Mouse (Mus musculus) cerebellum, adult 18-20 months (tissue): ENCODE results near the gene Dusp11.
"Not testable (repeated sequence)": the region's sequence is repeated elsewhere in the genome, so short reads cannot be mapped to it uniquely, and the experiment has no call there.

ENCODE experiments used
- DNase-seq, 2 experiments: peaks; one replicate each; pipeline ENCODE4 v3.0.0; 2021

The Dusp11 gene

DNA sequence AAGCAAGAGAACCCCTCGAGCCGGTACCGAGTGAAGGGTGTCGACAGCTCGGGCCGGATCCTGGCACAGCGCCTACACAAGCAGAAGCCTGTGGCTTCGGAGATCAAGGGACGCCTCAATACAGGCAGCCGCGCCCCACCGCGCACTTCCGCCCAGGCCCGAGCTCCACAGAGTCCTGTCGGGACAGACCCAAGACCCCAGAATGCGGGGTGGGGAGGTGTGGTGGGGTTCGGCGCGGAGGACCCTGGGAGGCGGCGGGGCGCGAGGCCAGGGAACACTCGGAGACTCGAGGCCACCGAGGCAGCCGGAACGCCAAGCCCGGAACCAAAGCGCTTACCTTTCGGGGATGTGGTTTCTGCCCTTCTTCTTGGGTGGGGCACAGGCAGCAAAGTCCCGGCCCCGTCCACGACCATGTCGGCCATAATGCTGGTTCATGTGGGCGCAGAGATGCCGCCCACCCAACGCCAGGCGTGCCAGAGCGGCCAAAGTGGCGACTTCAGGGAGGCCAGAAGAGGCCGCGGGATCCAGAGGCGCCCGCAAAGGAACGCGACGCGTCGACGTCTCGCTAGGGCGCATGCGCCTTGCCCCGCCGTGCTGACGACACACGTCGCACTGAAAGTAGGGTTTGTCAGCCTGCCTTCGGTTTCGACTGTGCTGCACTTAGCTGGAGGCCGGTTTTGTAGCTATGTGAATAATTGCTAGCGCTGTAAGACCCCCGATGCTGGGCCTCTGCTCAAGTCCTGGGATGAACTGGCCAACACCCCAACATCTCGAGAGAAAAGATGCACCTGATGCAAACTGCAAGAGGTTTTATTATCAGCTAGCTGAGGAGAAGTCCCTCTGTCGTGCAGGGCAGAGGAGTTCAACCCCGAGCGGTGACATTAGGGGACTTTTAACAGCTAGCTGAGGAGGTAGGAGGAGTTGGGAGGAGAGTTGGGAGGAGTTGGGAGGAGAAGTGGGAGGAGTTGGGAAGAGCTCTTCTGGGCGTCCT is at the start of gene Dusp11:
Gene Dusp11 (minus strand): TSS at position 567 of the 991 bp plus-strand sequence.
- peak; percentile 91 to 95 for DNase-seq

DNA sequence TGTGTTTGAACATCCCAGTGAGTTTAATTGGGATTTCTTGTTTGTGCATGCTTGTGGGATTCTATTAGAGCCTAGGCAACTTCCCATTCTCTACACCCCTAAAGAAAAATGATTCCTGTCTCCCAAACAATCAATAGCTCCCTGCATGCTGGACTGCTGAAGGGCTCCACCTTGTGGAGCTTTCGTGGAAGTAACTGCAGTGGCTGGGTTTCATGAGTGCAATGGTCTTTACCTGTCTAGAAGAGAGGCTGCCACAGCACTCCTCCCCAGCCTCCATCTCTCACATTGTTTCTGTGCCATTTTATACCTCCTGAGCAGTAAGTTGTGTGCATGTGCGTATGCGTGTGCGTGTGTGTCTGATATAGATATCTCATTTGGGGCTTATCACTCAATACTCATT is 48.5 kb upstream of the Dusp11 start:
- DNase-seq = peak; percentile 60 to 68

DNA sequence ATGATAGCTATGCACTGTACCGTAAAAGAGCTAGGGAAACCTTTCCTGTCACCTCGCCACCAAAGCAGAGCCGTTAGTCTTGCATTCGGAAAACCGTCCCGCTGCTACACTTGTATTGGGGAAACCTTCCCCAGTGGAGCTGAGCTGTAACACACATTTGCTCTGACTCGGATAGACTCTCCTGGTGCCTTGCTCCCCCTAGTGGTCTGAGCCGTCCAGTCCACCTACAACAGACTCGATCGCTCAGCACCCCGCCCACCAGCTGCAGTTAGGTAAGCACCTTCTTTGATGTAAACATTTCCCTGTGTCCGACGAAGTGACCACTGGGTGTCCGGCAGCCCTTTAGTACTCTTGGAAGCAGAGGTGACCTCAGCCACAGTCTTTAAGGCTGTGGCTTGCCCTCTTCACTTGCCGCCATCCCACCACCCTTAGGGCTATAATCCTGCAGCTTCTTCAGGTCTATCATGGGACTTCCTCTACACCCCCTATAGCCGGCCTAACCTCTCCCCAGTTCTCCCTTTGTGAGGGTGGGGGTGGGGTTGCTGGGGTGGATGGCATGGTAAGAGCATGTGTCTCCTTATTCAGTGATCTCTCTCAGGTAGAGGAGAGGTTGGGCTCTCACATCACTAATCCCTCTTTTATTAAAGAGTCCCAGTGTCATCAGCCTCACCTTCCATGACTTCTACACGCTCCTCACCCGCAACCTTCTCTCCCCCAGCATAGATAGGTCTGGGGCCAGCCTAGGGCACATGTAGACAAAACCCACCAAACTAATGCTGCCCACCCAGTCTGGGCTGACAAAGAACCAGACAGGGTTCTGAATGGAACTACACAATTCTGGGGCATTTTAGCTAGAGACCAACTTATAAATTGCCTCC is 43.0 kb upstream of the Dusp11 start:
- DNase-seq = peak; percentile 79 to 81

DNA sequence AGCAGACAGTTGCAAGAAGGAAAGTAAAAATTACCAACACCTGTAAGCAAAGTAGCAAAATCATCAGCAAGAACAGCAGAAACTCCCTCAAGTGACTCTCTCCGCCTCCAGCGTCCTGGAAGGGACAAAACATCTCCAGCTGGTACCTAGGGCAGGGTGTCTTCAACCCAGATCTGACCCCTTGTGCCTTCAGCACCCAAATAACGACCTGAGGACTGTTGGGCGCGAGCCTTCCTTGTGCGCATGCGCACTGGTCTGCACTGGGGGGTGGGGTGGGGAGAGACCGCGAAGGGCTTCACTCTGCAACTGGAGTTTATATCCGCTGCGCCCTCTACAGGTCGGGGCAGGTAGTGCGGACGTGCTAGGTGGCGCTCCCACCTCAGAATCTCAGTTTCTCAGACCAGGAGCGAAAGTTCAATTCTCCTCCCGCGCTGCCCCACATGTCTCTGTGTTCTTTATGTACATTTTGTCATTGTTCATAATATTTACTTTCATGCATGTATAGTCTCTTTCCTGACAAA is 42.0 kb upstream of the Dusp11 start:
- DNase-seq = no peak

DNA sequence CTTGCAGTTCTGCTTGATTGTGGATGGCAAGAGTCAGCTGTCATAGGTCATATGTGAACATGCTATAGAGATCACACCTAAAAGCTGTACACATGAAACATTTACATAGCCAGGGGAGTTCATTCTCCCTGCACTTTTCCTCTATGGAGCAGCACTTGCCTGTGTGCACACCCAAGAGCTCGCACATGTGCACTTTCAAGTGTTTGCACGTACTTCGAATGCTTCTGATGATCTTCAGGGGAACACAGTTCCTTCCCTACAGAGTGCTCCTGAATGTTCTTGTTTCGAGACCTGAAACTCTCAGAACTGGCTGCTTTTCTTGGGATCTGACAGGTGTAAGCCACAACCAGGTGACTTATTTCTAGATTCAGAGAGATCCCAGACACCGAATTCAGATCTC is 29.3 kb upstream of the Dusp11 start:
- DNase-seq = not testable (repeated sequence)

DNA sequence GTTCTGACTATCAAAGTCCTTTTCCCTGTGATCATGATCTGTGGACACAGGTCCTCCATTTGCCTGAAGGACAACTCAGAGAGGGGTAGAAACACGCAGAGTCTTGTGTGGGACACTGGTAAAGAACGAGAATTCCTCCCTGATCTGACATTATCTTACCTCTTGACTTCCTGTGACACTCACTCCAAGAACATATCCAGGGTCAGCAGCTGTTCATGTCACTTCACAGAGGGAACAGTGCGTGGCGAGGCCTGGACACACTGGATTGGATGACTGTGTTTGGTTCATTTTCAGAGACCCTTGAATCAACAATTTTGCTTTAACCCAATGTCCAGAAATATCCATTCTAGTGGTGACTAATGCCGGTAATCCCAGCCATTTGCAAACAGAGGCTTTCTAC is 28.1 kb upstream of the Dusp11 start:
- DNase-seq = not testable (repeated sequence)

DNA sequence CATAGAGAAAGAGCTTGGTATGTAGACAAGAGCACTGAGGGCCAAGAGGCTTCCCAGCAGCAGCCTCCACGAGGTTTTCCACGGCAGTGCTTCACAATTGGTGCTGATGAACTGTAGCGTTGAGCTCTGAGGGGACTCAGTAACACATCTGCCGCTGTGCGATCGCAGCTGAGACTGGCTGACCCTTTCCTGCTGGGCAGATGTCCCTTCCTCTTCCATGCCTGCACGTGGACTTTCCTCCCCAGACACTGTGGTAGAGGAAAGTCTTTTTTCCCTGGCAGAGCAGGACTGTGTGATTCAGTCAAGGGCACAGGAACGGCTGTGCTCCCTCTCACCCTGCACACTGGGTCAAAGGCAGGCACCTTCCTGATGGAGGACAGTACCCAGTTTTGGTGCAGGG is 22.9 kb upstream of the Dusp11 start:
- no peak for DNase-seq

DNA sequence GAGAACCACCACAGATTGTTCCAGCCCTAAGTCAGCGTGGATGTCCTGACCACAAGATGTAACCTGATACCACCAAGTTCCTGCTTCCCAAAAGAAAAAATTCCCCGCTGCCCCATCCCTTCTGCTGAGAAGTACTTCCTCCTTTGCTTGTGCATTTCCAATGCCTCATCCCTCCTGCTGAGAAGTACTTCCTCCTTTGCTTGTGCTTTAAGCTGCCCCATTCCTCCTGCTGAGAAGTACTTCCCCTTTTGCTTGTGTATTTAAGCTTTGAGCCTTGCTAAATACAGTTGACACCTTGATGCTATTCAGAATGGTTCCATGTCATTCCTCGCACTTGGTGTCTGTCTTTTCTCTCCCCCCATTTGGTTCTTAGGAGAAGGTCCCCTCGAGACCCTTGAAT is 17.3 kb upstream of the Dusp11 start:
- not testable (repeated sequence) for DNase-seq

DNA sequence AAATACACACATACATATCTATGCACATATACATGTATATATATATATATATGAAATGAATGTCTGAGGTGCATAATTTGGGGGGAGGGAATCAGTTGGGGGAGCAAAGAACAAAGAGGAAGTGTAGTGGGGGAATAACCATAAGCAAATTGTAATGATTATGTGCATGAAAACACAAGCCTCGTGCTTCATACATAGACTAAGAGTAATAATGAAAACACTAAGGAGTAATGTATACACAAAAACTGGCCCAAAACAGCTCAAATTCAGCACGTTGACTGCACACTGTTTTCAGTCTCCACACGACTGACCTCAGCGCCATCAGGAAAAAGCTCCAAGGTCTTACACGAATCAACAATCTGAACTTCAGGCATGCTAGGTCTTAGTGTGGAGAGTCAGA is 14.8 kb upstream of the Dusp11 start:
- no peak for DNase-seq

DNA sequence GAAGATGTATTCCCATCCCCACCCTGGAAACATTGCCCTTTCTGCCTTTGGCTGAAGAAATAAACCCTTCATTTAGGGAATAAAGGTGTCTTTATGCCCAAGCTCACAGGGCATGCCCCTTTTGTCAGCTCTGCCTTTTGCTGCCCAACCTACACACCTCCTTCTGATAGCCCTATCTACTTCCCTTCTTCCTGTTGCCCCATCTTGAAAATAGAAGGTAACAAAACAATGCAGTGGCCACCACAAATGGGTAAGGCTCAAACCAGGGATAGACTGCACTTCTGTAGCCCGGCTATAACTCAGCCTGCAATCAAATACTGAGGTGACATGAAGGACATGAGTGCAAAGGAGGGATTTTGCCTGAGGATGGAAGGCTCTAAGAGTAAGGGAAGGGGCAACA is 14.3 kb upstream of the Dusp11 start:
- no peak for DNase-seq

DNA sequence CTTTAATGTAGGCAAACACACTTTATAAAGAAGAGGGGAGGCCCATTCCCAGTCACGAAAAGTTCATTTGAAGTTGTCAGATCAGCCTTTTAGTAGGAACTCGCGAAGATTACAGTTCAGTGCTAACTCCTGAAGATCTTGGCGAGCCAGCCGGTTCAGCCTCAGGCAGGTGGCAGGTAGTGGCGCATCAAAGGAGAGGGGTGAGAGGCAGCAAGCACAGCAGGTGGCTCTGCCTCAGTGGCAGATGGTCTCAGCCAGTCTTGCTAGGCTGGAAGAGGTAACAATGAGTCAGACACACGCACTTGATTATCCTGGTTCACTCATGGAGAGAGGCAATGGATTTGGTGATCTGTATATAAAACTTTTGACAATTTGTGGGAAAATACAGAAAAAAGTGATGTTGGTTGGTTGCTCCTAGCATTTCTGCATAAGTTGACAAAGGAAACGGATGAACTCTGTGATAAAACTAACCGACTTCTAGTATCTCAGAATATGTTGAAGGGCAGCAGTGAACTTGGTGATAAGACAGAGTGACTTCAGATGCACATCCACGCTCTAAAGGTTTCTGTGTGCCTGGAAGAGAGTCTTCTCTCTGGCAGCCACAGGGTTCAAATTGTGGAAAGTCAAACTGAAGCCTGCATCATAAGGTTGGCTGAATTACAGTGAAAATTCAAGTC is 13.6 kb upstream of the Dusp11 start:
- DNase-seq = peak; percentile 22 to 48

DNA sequence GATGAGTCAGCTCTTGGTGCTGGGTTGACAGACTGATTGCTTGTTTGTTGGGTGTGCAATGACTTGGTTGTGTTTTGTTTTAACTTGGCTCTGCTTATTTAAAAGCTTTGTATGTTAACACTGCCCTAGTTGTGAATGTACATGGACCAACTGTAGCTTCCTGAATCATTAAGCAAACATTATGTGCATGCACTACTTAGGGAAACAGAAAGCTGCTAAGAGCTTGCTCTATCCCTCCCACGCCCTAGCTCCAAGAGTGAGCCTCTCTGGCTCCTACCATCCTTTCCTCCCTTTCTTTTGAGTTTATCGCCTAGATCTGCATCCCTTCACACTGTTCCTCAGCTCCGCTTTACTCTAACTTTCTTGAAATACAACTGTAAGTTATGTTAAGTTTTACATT is 11.9 kb upstream of the Dusp11 start:
- DNase-seq = no peak

DNA sequence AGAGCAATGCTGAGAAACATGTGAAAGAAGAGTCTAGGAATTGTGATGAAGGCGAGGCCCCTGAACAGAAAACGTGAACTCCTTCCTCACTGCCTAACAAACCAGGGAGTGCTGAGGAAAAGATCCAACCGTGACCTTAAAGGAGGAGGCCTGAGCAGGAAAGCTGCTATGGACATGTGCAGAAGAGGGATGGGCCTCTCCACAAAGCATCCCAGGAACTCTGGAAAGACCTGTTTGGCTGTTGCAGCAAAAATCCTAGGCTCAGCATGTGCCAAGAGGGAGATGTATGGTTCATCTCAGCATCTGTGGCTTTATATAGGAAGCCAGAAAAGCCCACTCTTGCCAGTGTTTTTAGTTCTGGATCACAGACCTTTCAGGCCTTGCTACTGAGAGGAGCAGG is 11.2 kb upstream of the Dusp11 start:
- no peak for DNase-seq

DNA sequence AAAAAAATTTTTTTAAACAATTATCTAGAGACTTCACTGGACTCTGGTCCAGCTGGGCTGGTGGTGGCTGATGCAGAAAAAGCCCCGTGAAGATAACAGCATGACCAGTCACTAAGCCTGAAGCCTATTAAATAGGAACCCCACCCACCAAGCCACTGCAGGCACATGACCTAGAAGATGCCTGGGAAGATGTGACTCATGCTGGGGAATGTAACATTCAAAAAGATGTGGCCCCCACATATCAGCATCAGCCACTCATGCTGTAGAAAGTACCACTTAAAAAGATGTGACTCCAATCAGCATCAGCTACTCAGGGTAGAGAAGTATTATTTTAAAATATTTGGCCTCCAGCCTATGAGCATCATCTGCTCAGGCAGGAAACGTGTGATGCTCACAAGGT is 8.4 kb upstream of the Dusp11 start:
- DNase-seq = no peak

DNA sequence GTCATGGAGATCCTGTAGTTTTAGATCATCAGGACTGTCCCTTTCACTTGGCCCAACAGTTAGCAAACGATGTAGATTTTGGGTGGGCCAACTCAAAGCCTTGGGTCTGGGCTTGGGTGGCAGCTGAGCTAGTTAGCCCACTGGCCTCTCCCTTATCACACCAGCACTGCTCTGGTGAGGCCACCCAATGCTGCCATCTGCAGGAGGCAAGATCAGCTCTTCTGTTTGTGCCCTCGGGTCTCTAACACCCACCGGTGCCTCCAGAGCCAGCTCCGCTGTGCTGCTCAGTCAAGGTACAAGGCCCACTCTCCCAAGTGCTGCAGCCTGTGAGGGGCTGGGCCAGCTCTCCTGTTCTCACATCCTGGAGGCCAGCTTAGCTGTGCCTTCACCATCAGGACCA is 5.2 kb upstream of the Dusp11 start:
- DNase-seq = no peak

DNA sequence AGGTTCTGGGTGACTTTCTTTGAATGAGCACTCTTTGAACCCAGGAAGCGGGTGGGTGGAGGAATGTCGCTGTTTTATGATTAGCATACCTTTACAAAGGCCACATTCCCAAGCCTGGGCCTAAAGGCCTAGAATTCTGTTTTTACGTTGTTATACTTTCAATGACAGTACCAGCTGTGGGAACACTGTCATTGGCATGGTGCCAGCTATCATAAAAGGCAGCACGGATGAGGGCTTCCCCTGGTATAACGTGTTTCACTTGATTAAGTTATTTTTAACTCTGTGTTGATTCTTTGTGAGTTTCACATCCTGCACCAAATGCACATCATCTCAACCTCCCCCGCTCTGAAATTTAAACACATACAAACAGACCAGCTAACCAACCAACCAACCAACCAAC is 4.6 kb upstream of the Dusp11 start:
- not testable (repeated sequence) for DNase-seq

DNA sequence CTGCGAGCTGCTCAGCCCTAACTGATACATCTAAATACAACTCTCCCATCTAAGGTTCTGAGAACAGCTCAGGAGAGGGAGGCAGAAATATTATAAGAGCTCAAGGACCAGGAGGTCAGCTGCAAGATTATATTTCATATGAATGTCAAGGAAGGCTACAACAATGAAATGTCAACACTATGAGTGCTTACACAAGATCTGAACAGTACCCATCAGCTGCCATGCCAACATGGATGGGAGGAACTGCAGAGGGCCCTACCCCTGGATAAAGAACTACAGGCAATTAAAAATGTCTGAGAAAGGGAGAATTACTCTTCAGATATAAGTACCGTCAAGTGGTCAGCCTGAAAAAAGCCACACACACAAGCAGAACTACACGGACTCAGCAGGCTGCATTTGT is 3.9 kb downstream of the Dusp11 start:
- no peak for DNase-seq

DNA sequence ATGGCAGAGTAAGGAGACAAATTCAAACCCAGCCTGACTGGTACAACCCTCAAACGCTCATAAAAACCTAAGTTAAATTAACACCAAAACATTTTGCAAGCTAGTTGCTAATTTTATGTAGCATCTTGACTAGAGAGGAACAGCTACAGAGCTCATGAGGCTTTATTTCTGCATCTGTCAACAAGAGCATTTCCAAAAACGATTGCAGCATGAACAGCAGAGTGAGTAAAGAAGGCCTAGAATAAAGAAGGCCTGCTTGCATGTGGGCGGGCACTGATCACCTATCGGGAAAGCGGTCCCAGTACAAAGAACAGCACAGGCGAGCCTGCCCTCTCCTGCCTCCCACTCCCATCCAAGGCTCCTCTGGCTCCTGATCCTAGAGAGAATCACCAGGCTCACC is 12.9 kb downstream of the Dusp11 start:
- DNase-seq = no peak

DNA sequence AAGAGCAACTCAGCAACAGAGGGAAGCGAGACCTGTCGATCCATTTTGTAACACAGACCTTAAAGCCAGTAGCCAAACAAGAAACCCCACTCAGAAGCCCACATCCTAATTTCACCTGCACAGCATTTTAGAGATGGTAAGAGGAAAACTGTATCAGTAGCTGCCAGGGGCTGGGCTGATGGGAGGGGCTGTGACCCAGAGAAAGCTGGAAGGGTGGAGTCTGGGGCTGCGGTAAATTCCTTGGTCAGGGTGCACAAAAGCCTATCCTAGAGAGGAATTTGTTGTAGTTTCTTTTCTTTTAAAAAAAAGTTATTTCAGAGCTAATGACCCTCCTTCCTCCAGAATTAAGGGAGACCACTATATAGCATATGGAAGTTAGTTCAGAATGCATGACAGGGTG is 19.0 kb downstream of the Dusp11 start:
- DNase-seq = no peak

DNA sequence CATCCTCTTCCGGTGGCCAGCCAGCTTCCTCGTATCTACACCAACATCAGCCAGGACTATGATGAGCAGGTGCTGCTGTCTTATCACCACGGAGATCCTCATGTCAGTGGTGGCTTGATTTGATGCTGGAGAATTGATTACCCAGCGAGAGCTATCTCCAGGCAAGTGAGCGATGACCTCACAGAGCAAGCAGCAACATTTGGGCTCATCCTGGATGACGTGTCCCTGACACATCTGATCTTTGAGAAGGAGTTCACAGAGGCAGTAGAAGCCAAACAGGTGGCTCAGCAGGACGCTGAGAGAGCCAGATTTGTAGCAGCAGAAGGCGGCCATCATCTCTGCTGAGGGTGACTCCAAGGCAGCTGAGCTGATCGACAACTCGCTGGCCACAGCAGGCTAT is 22.8 kb downstream of the Dusp11 start:
- DNase-seq = no peak

DNA sequence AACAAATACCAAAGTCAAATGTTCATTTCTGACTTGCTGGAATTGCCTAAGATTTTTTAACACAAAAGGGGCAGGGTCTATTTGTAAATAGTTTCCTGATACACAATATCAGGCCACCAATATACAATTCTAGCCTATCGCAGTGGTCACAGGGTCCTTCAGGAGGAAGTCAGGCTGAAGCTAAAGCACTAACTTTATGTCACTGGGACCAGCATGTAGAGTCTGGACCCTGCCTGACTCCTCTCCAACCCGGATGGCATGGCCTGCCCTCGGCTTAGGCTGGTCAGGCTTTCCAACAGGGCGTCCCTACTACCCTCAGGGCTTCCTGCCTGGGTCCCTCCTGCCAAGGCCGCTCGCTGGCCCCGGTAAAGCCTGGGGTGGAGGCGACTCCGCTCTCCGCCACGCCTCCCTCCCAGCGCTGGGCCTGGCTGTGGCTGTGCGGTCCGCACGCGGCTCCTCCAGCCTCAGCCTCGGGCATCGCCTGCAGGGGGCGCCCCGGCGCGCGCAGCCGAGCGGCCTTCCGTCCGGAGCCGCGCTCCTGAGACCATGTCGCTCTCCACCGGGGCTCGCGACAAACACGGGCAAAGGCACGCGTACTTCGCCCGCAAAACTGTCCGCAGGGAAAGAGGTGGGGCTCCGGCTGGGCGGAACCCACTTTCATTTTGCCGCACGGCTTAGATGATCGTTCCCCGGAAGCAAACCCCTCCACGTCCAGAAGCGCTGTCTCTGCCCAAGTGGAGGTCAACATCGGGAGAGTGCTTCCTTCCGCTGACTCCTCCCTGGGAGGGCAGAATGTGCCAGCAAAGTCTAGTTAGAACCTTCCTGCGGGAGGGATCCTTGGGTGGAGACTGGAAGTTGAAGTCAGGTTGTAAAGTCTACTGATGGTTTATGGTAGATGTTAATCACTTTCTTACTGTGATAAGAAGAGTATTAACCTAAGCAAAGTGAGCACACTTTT is 24.7 kb downstream of the Dusp11 start:
- DNase-seq = peak; percentile 78 to 86

DNA sequence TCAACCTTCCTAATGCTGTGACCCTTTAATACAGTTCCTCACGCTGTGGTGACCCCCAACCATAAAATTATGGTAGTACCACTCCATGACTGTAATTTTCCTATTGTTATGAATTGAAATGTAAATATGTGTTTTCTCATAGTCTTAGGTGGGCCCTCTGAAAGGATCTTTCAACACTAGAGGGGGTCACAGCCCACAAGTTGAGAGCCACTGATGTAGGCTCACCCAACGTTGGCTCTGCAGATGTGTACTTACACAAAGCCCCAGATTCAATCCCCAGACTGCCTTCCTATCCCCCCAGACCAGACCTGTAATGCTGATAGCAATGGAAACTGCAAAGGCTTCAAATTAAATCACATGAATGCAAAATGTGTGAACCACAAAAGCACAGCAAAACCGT is 25.8 kb downstream of the Dusp11 start:
- DNase-seq = no peak
